Mouse (Mus musculus) CD4-positive helper T cell, adult 2 months (primary cell): ENCODE results near the gene Ppp1r18.

Experiments
- DNase-seq: peaks from one replicate; pipeline ENCODE4 v3.0.0-alpha.2; 2012; ENCODE audit warnings: low read depth, missing footprints, low spot score

Ppp1r18 gene

DNA sequence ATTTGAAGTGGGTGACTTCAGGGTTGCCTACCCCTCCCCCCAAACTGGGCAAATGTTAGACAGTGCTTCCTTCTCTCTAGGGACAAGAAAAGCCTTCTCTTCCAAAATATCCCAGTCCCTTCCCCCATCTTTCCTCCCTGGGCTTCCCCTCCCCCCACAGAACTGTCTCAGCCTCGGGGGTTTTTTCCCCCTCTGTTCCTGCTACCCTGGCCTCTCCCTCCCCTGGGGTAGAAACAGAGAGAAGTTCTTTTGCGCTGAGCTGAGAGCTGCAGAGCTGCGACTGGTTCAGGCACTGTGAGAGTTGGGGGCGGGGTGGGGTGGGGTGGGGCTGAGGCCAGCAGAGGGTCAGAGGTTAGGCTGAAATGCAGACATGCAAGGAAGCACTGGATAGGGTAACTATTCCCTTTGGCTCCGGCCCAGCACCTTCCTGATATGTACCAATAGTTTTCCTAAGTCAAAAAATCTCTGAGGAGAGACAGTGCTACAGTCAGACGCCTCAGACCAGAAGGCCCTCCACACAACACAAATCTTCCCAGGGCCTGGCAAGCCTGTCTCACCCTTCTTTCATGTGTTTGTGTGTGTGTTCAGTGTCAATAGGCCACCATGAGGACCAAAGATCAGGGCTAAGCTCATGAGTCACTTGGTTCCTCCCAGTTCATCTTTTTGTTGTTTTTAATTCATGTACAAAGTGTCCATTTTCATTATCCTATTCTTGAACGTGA lies 4.1 kb downstream of the Ppp1r18 start:
- peak; percentile 56 for DNase-seq

DNA sequence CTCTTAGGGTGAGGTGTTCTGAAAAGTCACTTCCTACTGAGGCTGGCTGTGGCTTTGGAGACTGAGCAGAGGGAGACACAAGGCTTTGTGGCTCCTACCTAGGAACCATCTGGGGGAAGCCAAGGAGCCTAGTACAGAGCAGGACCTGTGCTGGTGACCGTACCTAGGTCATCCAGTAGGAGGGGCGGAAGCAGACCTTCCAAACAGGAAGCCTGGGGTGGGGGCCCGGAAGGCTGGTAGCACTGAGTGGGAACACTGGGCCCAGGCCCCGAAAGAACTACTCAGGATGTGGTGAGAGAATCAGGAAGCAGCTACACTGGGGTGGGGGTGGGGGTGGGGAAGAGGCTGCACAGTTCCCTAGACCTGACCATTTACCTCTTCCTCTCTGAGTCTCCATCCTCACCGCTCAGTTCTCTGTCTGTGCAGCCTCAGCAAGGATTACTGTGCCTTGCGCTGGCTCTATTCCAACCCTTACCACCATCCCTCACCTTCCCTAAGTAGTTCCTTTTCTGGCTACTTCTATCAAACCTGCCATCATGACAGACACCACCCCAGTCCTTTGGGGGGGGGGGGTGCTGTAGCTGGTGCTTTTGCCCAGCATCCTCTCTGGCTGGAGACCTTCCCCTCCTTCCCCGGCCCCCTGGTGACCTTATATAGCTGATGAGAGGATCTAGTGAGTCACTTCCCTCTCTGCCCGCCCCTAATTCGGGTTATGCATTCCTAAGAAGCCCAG lies 4.9 kb downstream of the Ppp1r18 start:
- peak; percentile 89 for DNase-seq

GRCm38 (mm10) chr17:35870884-35871696 lies 5.7 kb downstream of the Ppp1r18 start:
- DNase-seq, result peak; percentile 73

GRCm38 (mm10) chr17:35873774-35874519 lies 8.6 kb downstream of the Ppp1r18 start:
- DNase-seq, result peak; percentile 79

GRCm38 (mm10) chr17:35874721-35875120 lies 9.3 kb downstream of the Ppp1r18 start:
- DNase-seq, result no peak

DNA sequence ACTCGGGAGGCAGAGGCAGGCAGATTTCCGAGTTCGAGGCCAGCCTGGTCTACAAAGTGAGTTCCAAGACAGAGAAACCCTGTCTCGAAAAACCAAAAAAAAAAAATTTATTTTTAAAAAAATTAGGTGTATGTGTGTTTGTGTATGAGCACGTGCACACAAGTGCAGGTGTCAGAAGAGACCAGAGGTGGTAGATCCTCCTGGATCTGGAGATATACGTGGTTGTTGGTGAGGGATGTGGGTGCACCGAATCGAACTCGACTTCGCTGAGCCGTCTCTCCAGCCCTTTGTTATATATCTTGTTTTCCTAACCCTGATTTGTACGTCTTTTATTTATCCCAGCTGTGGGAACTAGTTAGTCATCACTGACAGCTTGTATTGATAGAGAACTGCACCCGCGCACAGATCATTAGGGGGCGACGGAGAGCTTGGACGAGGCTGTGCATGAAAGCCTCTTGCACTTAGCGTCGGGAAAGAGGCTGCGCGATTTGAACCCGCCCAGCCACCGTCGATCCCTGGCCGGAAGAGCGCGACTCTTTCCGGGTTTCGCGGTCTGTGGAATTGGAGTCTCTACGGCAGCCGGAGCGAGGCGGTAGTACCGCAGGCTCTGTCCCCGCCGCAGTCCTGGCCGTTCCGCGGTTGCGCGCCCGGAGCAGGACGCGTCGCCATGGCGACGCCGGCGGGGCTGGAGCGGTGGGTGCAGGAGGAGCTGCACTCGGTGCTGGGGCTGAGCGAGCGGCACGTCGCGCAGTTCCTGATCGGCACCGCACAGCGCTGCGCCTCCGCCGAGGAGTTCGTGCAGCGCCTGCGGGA lies 14.1 kb downstream of the Ppp1r18 start, which contains the start of gene Dhx16:
Dhx16 (plus strand) TSS at position 575 of the 813 bp plus-strand sequence.
- peak; percentile 98 for DNase-seq

DNA sequence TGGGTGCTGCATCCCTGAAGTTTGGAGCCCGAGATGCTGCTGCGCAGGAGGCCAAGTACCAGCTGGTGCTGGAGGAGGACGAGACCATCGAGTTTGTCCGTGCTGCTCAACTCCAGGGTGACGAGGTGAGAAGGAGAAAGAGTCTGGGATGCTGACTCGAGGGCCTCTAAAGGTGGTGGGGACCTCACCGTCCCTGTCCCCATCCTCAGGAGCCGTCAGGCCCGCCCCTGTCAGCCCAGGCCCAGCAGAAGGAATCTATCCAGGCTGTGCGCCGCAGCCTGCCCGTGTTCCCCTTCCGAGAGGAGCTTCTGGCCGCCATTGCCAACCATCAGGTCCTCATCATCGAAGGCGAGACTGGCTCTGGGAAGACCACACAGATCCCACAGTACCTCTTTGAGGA lies 17.5 kb downstream of the Ppp1r18 start:
- no peak for DNase-seq

GRCm38 (mm10) chr17:35883777-35884176 lies 18.4 kb downstream of the Ppp1r18 start:
- DNase-seq, result no peak

DNA sequence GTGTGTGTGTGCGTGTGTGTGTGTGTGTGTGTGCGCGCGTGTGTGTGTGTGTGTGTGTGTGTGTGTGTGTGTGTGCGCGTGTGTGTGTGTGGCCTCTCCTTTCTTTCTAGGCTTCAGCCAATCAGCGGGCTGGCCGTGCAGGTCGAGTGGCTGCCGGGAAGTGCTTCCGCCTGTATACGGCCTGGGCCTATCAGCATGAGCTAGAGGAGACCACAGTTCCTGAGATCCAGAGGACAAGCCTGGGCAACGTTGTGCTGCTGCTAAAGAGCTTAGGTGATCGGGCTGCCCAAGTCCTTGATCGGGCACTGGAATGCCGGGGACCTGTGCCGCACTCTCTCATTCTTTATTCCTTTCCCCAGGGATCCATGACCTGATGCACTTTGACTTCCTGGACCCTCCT lies 22.3 kb downstream of the Ppp1r18 start:
- DNase-seq, result no peak

DNA sequence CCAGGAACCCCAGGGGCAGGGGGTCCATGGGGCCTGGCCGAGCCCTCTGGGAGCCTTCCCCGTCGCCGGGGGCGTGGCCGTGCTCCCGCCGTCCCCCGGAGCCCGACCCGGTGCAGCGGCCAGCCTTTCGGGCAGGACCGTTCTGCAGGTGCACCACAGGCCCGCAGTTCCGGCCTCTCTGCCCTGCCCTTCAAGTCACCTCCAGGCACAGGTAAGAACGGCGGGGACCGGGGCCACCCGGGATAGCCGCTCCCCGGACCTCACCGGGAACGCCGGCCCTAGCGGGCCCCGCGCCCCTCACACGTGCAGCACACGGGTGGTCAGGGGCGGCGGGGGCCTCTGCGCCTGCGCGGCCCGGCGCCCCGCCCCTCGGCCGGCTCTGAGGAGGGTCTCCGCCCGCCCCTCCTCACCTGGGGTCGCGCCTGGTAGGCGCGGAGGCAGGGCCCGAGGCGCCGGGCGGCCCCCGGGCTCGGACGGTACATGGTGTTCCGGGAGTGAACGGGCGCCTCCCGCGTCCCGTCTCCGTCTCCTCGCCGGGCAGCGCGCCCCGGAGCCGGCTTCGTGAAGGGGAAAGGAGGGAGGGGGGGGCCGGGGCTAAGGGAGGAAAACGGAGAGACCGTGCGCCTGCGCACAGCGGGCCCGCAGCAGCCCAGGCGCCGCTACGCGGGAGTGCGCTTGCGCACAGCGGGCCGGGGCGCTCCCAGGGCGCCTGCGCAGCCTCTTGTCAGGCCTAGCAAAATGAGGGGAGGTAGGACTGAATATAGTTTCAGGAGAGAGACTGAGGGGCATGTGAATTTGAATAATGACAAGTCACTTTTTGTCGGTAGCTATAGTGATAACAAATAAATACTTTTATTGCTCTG lies 31.6 kb downstream of the Ppp1r18 start, which contains the start of gene 2310061I04Rik:
2310061I04Rik (minus strand) TSS at position 651 of the 863 bp plus-strand sequence.
- peak; percentile 96 for DNase-seq

- no peak for DNase-seq
Measured at GRCm38 (mm10) chr17:35897644-35898573, 32.5 kb downstream of the Ppp1r18 start.

DNA sequence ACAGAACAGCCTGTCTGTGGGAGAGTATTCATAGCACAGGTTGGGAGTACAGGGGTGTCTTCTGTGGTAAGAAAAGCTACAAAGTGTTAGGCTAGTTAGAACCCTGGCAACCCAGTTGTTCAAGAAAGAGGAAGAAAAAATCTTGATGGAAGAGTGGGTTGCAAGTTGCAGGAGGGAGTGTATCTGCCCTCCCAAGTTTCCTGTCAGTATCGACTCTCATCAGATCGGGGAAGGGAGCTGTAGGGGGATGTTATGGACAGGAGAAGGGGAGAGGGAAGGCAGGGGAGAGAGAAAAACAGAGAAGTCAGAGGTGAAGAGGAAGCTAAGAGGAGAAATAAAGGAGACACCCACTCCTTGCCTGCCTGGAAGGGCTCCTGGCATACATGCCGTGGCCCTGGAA lies 35.2 kb downstream of the Ppp1r18 start:
- no peak for DNase-seq

- no peak for DNase-seq
Measured at GRCm38 (mm10) chr17:35903343-35903991, 38.1 kb downstream of the Ppp1r18 start.

DNA sequence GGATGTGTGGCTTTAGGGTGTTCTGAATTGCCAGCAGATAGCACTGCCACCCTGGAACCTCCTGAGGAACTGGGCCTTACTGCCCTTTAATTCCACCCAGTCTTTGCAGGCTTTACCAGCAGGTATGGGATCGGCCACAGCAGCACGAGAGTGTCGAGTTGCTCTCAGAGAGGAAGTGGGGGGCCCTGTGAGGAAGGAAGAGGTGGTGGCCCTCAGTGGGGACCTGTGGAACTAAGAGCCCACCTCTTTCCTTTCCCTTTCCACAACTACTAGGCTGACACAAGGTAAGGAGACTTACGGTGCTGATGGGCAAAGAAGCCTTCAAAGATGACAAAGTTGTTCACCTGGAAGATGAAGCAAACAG lies 38.6 kb downstream of the Ppp1r18 start:
- DNase-seq, result no peak

- no peak for DNase-seq
Measured at GRCm38 (mm10) chr17:35905587-35905986, 40.2 kb downstream of the Ppp1r18 start.

GRCm38 (mm10) chr17:35907609-35908008 lies 42.2 kb downstream of the Ppp1r18 start:
- DNase-seq, result peak; percentile 46

DNA sequence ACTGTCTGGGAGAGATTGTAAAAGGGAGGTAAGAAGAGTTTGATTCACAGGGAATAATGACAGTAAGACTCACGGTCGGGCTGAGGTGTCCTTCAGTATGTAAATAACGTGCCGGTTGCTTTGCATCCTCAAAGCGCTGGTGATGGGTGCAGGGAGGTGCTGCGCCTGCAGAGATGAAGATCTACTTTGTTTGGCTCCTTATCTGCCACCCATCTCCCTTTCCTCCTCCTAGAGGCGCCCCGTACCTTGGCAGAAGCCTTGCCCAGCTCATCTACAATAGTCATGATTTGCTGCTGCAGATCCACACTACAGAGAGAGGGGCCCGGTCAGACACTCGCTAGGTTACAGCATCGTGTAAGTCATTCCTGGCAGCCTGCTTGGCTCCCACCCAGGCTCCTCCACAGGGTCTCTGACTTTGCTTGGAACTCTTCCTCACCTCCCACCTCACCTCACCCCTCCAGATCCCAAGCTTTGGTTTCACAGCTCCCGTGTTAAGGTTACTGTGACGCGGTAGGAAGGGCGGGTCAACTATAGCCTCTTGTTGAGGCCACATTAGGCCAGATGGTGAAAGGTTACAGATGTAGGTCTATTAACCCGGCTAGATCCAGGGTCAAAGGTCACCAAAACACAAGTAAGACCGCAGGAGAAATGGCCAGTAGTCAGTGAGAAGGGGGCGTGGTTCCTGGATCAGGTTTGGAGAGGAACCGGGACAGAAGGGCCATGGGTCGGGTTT lies 44.0 kb downstream of the Ppp1r18 start:
- peak; percentile 50 for DNase-seq
